9 mouse cellular contexts compared by ENCODE assay signal in genomic region chr16:43506771-43507405, GRCm38 (mm10).
A peak's percentile ranks its signal among the peaks of the same experiment; 100 is the strongest.
DNase-seq lines count a peak whose midpoint lies in the region; ATAC-seq and TF ChIP-seq lines count a peak whose summit lies in the region.
"Had no signal": no experiment of that assay in that cellular context is flagged by ENCODE, and none has a peak within 500 bp of the region (broad histone marks: within the 10 kb centered on the region; RNA-seq: fewer than 3 reads in every experiment).

No protein-coding gene starts in this region.

- intact Hi-C loops in left cerebral cortex, adult 2 months (cut with DNase I), result loop anchor here (5.0 kb wide), 1 partner anchor 595 kb away; no protein-coding TSS in a partner anchor
- intact Hi-C loops in left cerebral cortex, postnatal 36 days (cut with DNase I), result loop anchor here (2.0 to 10.0 kb wide), 3 partner anchors 66 to 672 kb away; no protein-coding TSS in a partner anchor
- intact Hi-C loops in gastrocnemius, postnatal 14 days (cut with DNase I; ENCODE audit: low total_unique reads), result no loop called here

- no peaks in the 10 kb centered on the region for H3K9me3 ChIP-seq in embryonic facial prominence, embryonic 13.5 days
- H3K9me3 ChIP-seq in heart, embryonic 16.5 days (replicated peaks; ENCODE audit: control insufficient read depth, low read length), result no peaks in the 10 kb centered on the region
- H3K9me3 ChIP-seq in midbrain, embryonic 16.5 days (replicated peaks; ENCODE audit: control insufficient read depth, low read length, poor library complexity, severe bottlenecking), result no peaks in the 10 kb centered on the region
- H3K9me3 ChIP-seq: megakaryocyte, embryonic 14.5 days had no signal

- peak overlapping the region; percentile 50 for H3K4me2 ChIP-seq in embryonic facial prominence, embryonic 13.5 days
- H3K4me2 ChIP-seq in heart, embryonic 16.5 days (ENCODE audit: low read depth, low read length), result peak overlapping the region; percentile 72
- peak overlapping the region; percentile 81 for H3K4me2 ChIP-seq in midbrain, embryonic 16.5 days (ENCODE audit: low read length)

- no peak for TF ChIP-seq CTCF in left cerebral cortex, adult 2 months (IDR thresholded peaks at IDR 0.05)

- DNase-seq in left cerebral cortex, adult 2 months (ENCODE audit: extremely low spot score in 1 of 2, low spot score in 2 of 2), result no peak
- DNase-seq in left cerebral cortex, postnatal 36 days (ENCODE audit: low spot score in 2 of 2), result no peak
- no peak for DNase-seq in adrenal gland, adult 18-20 months (ENCODE audit: low spot score in 2 of 2)
- DNase-seq in gastrocnemius, postnatal 14 days, result no peak
- DNase-seq in kidney, postnatal 36 days, result no peak

- H3K9ac ChIP-seq in embryonic facial prominence, embryonic 13.5 days, result 0 out of 2 replicates have a peak overlapping the region, but pooled peaks have one; percentile 52
- H3K9ac ChIP-seq in heart, embryonic 16.5 days (ENCODE audit: low read length), result peak overlapping the region; percentile 65
- peak overlapping the region; percentile 72 for H3K9ac ChIP-seq in midbrain, embryonic 16.5 days (ENCODE audit: low read depth, low read length)

- peaks cover 5% of the 10 kb centered on the region; the same call in 1 of the 2 replicates for H3K27me3 ChIP-seq in embryonic facial prominence, embryonic 13.5 days
- H3K27me3 ChIP-seq in heart, embryonic 16.5 days (ENCODE audit: control insufficient read depth, insufficient read depth, low read length), result no peaks in the 10 kb centered on the region
- H3K27me3 ChIP-seq in midbrain, embryonic 16.5 days (ENCODE audit: control insufficient read depth, insufficient read depth, low read depth, low read length), result no peaks in the 10 kb centered on the region

- H3K4me1 ChIP-seq in embryonic facial prominence, embryonic 13.5 days, result peaks cover 20% of the 10 kb centered on the region
- peaks cover 19% of the 10 kb centered on the region for H3K4me1 ChIP-seq in heart, embryonic 16.5 days (ENCODE audit: control insufficient read depth, insufficient read depth, low read length)
- peaks cover 26% of the 10 kb centered on the region for H3K4me1 ChIP-seq in midbrain, embryonic 16.5 days (ENCODE audit: control insufficient read depth, insufficient read depth, low read length)

- no peaks in the 10 kb centered on the region for H3K36me3 ChIP-seq in embryonic facial prominence, embryonic 13.5 days
- no peaks in the 10 kb centered on the region for H3K36me3 ChIP-seq in heart, embryonic 16.5 days (ENCODE audit: control insufficient read depth, insufficient read depth)
- no peaks in the 10 kb centered on the region for H3K36me3 ChIP-seq in midbrain, embryonic 16.5 days (ENCODE audit: control insufficient read depth, insufficient read depth, low read length)

- H3K27ac ChIP-seq in left cerebral cortex, adult 2 months, result peak overlapping the region; percentile 63
- no peak overlapping the region for H3K27ac ChIP-seq in embryonic facial prominence, embryonic 13.5 days
- peak overlapping the region; percentile 89 for H3K27ac ChIP-seq in heart, embryonic 16.5 days (ENCODE audit: low read length)
- H3K27ac ChIP-seq in midbrain, embryonic 16.5 days (ENCODE audit: low read length), result peak overlapping the region; percentile 82

- whole genome bisulfite sequencing in embryonic facial prominence, embryonic 13.5 days, result 23% methylated on average over 10 of the region's 10 CpGs
- 20% methylated on average over 10 of the region's 10 CpGs for WGBS in heart, embryonic 16.5 days
- WGBS in midbrain, embryonic 16.5 days, result 10% methylated on average over 10 of the region's 10 CpGs

- no peak for ATAC-seq in embryonic facial prominence, embryonic 13.5 days (ENCODE audit: insufficient number of reproducible peaks, insufficient read depth, low FRiP score, low TSS enrichment, low read depth)
- peak; percentile 61; the same call in 1 of the 2 replicates for ATAC-seq in heart, embryonic 16.5 days (replicated peaks; ENCODE audit: extremely low read depth, insufficient read depth, low FRiP score)
- no peak for ATAC-seq in midbrain, embryonic 16.5 days

- H3K4me3 ChIP-seq in left cerebral cortex, adult 2 months, result peak overlapping the region; percentile 36
- peak overlapping the region; percentile 16; the same call in 1 of the 2 replicates for H3K4me3 ChIP-seq in embryonic facial prominence, embryonic 13.5 days
- peak overlapping the region; percentile 42 for H3K4me3 ChIP-seq in heart, embryonic 16.5 days (ENCODE audit: low read length)
- H3K4me3 ChIP-seq in midbrain, embryonic 16.5 days (ENCODE audit: low read depth, low read length), result peak overlapping the region; percentile 41
- H3K4me3 ChIP-seq: megakaryocyte, embryonic 14.5 days had no signal
